Mouse (Mus musculus): Measurements from ENCODE around the gene Gcnt4. TPM values are rescaled to one million over a fixed set of nuclear protein-coding genes. Genes with fewer than 3 reads are reported as not detected.
"Not testable (repeated sequence)": the region's sequence is repeated elsewhere in the genome, so short reads cannot be mapped to it uniquely, and the experiment has no call there.

The Gcnt4 gene
- total and polyA plus RNA-seq, 3 experiments = 0.11 TPM; not detected in 2

GRCm38 (mm10) chr13:96911202-96911601 is 13.3 kb upstream of the Gcnt4 start:
- no peak for ATAC-seq (ENCODE audit: extremely low read depth, insufficient number of reproducible peaks, low FRiP score, poor library complexity, severe bottlenecking)
- no peak for TF ChIP-seq CTCF (IDR thresholded peaks at IDR 0.05; ENCODE audit: low read depth, low read length)
- no peak for TF ChIP-seq TAL1 (conservative IDR thresholded peaks at IDR 0.05; ENCODE audit: low read depth, low read length)

GRCm38 (mm10) chr13:96923134-96923533 is 1.4 kb upstream of the Gcnt4 start:
- not testable (repeated sequence) for H3K4me3 ChIP-seq (ENCODE audit: low read depth, low read length); H3K27me3 ChIP-seq (ENCODE audit: insufficient read depth, low read length); H3K9me3 ChIP-seq (replicated peaks); DNase-seq (ENCODE audit: low spot score); H3K4me1 ChIP-seq (ENCODE audit: insufficient read depth, low read depth, low read length); ATAC-seq (ENCODE audit: extremely low read depth, insufficient number of reproducible peaks, low FRiP score, poor library complexity, severe bottlenecking); H3K36me3 ChIP-seq (replicated peaks)

More at GRCm38 (mm10) chr13:96911202-96911601, 13.3 kb upstream of the Gcnt4 start:
- H3K36me3 ChIP-seq (replicated peaks) = no peaks in the 10 kb centered on the region
- DNase-seq (ENCODE audit: low spot score) = no peak
- H3K27me3 ChIP-seq (ENCODE audit: insufficient read depth, low read length) = peaks cover 3% of the 10 kb centered on the region; the same call in 1 of the 2 replicates
- no peak overlapping the region for H3K4me3 ChIP-seq (ENCODE audit: low read depth, low read length)
- H3K4me1 ChIP-seq (ENCODE audit: insufficient read depth, low read depth, low read length) = no peaks in the 10 kb centered on the region
- H3K9me3 ChIP-seq (replicated peaks) = no peaks in the 10 kb centered on the region

GRCm38 (mm10) chr13:96924985-96925745 is 676 bp downstream of the Gcnt4 start:
- TF ChIP-seq POLR2AphosphoS5 (IDR thresholded peaks at IDR 0.05; ENCODE audit: insufficient replicate concordance, low read depth, low read length) (no peak), GATA2 (IDR thresholded peaks at IDR 0.05; ENCODE audit: borderline replicate concordance, low read depth, low read length) (no peak), GATA1 (IDR thresholded peaks at IDR 0.05; ENCODE audit: borderline replicate concordance, low read length) (no peak), TAL1 (conservative IDR thresholded peaks at IDR 0.05; ENCODE audit: low read depth, low read length) (no peak), CTCF (IDR thresholded peaks at IDR 0.05; ENCODE audit: low read depth, low read length) (no peak)

GRCm38 (mm10) chr13:96925991-96926725 is 1.7 kb downstream of the Gcnt4 start:
- H3K4me3 ChIP-seq (ENCODE audit: low read depth, low read length) = no peak overlapping the region
- peaks cover 8% of the 10 kb centered on the region for H3K9me3 ChIP-seq (replicated peaks)
- 0 out of 2 replicates have a peak, but pooled peaks cover 3% of the 10 kb centered on the region for H3K4me1 ChIP-seq (ENCODE audit: insufficient read depth, low read depth, low read length)
- no peaks in the 10 kb centered on the region; the same call in 1 of the 2 replicates for H3K27me3 ChIP-seq (ENCODE audit: insufficient read depth, low read length)
- TF ChIP-seq GATA2 (IDR thresholded peaks at IDR 0.05; ENCODE audit: borderline replicate concordance, low read depth, low read length) (no peak), POLR2AphosphoS5 (IDR thresholded peaks at IDR 0.05; ENCODE audit: insufficient replicate concordance, low read depth, low read length) (no peak), TAL1 (conservative IDR thresholded peaks at IDR 0.05; ENCODE audit: low read depth, low read length) (no peak), GATA1 (IDR thresholded peaks at IDR 0.05; ENCODE audit: borderline replicate concordance, low read length) (no peak)
- no peaks in the 10 kb centered on the region for H3K36me3 ChIP-seq (replicated peaks)
- DNase-seq (ENCODE audit: low spot score) (no peak), ATAC-seq (ENCODE audit: extremely low read depth, insufficient number of reproducible peaks, low FRiP score, poor library complexity, severe bottlenecking) (no peak)

More at GRCm38 (mm10) chr13:96924985-96925745, 676 bp downstream of the Gcnt4 start:
- Histone ChIP-seq H3K27me3 (ENCODE audit: insufficient read depth, low read length) (peaks cover 2% of the 10 kb centered on the region; the same call in 1 of the 2 replicates), H3K9me3 (replicated peaks) (peaks cover 8% of the 10 kb centered on the region), H3K4me1 (ENCODE audit: insufficient read depth, low read depth, low read length) (0 out of 2 replicates have a peak, but pooled peaks cover 3% of the 10 kb centered on the region), H3K4me3 (ENCODE audit: low read depth, low read length) (no peak overlapping the region; the same call in 1 of the 2 replicates), H3K36me3 (replicated peaks) (no peaks in the 10 kb centered on the region)
- ATAC-seq (ENCODE audit: extremely low read depth, insufficient number of reproducible peaks, low FRiP score, poor library complexity, severe bottlenecking) (no peak), DNase-seq (ENCODE audit: low spot score) (no peak)

- Histone ChIP-seq H3K9me3 (replicated peaks) (peaks cover 8% of the 10 kb centered on the region), H3K4me1 (ENCODE audit: insufficient read depth, low read depth, low read length) (0 out of 2 replicates have a peak, but pooled peaks cover 3% of the 10 kb centered on the region), H3K27me3 (ENCODE audit: insufficient read depth, low read length) (no peaks in the 10 kb centered on the region; the same call in 1 of the 2 replicates), H3K4me3 (ENCODE audit: low read depth, low read length) (no peak overlapping the region), H3K36me3 (replicated peaks) (no peaks in the 10 kb centered on the region)
- DNase-seq (ENCODE audit: low spot score) (no peak), ATAC-seq (ENCODE audit: extremely low read depth, insufficient number of reproducible peaks, low FRiP score, poor library complexity, severe bottlenecking) (no peak)
- no peak for TF ChIP-seq GATA2 (IDR thresholded peaks at IDR 0.05; ENCODE audit: borderline replicate concordance, low read depth, low read length)
- no peak for TF ChIP-seq TAL1 (conservative IDR thresholded peaks at IDR 0.05; ENCODE audit: low read depth, low read length)
- no peak for TF ChIP-seq POLR2AphosphoS5 (IDR thresholded peaks at IDR 0.05; ENCODE audit: insufficient replicate concordance, low read depth, low read length)
- no peak for TF ChIP-seq GATA1 (IDR thresholded peaks at IDR 0.05; ENCODE audit: borderline replicate concordance, low read length)
- TF ChIP-seq CTCF (IDR thresholded peaks at IDR 0.05; ENCODE audit: low read depth, low read length) = no peak
Observed at GRCm38 (mm10) chr13:96927781-96928180, 3.3 kb downstream of the Gcnt4 start.

- 0 out of 2 replicates have a peak, but pooled peaks cover 3% of the 10 kb centered on the region for H3K4me1 ChIP-seq (ENCODE audit: insufficient read depth, low read depth, low read length)
- TF ChIP-seq CTCF (IDR thresholded peaks at IDR 0.05; ENCODE audit: low read depth, low read length) (no peak), TAL1 (conservative IDR thresholded peaks at IDR 0.05; ENCODE audit: low read depth, low read length) (no peak), GATA2 (IDR thresholded peaks at IDR 0.05; ENCODE audit: borderline replicate concordance, low read depth, low read length) (no peak), GATA1 (IDR thresholded peaks at IDR 0.05; ENCODE audit: borderline replicate concordance, low read length) (no peak), POLR2AphosphoS5 (IDR thresholded peaks at IDR 0.05; ENCODE audit: insufficient replicate concordance, low read depth, low read length) (no peak)
- peaks cover 6% of the 10 kb centered on the region for H3K27me3 ChIP-seq (ENCODE audit: insufficient read depth, low read length)
- H3K36me3 ChIP-seq (replicated peaks) = no peaks in the 10 kb centered on the region
- H3K4me3 ChIP-seq (ENCODE audit: low read depth, low read length) = no peak overlapping the region
- peaks cover 8% of the 10 kb centered on the region for H3K9me3 ChIP-seq (replicated peaks)
- no peak for DNase-seq (ENCODE audit: low spot score)
- no peak for ATAC-seq (ENCODE audit: extremely low read depth, insufficient number of reproducible peaks, low FRiP score, poor library complexity, severe bottlenecking)
Observed at GRCm38 (mm10) chr13:96928432-96929039, 4.0 kb downstream of the Gcnt4 start.

All from G1E (cell line).